Mouse (Mus musculus): ENCODE measurements around the gene Slc27a3.

DNA sequence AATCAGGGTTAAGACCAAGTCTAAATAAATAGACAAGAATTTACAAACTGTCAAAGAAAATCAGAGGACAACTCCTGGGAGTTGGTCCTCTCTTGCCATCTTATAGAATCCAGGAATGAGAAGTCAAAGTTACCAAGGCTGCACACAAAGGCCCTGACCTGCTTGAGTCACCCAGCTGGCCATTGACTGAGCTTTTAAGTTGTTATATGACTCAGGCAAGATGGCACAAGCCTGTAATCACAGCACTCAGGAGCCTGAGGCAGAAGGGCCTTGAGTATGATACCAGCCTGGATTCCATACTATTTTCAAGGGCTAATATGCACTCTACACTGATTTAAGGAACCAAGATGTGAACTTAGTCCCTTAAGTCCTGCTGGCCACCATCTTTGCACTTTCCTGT lies 33.8 kb upstream of the Slc27a3 start:
- TF ChIP-seq CTCF (IDR thresholded peaks at IDR 0.05; ENCODE audit: extremely low read depth, insufficient read depth, insufficient read length, insufficient replicate concordance) (no peak), POLR2A (IDR thresholded peaks at IDR 0.05; ENCODE audit: low read depth, low read length) (no peak)
